Mouse (Mus musculus) urinary bladder, adult 18-20 months (tissue): ENCODE data around the gene Dctn2.
A peak's percentile ranks its signal among the peaks of the same experiment; 100 is the strongest.

Source experiments
- DNase-seq, 2 experiments: peaks; one replicate each; pipeline ENCODE4 v3.0.0; 2022; ENCODE audit warnings: low spot score in 2 of 2, mixed read lengths in 2 of 2

Dctn2 gene

GRCm38 (mm10) chr10:127266112-127267091, at the start of gene Dctn2:
Dctn2 (plus strand) TSS chr10:127266368.
- peak; percentile 82 to 94 for DNase-seq

- DNase-seq = no peak
Measured at GRCm38 (mm10) chr10:127216456-127216855, 49.7 kb upstream of the Dctn2 start.

DNA sequence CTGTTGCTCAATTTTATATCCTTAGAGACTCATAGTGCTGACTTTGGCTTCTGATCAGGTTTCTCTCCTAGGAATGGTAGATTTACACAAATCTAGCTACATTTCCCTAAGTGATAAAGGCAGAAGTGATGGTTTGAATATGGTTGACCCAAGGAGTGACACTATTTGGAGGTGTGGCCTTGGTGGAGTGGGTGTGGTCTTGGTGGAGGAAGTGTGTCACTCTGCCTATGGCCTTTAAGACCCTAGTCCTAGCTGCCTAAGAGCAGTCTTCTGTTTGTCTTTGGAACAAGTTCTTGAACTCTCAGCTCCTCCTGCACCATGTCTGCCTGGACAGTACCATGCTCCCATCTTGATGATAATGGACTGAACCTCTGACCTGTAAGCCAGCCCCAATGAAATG, 49.0 kb upstream of the Dctn2 start:
- DNase-seq = no peak

DNA sequence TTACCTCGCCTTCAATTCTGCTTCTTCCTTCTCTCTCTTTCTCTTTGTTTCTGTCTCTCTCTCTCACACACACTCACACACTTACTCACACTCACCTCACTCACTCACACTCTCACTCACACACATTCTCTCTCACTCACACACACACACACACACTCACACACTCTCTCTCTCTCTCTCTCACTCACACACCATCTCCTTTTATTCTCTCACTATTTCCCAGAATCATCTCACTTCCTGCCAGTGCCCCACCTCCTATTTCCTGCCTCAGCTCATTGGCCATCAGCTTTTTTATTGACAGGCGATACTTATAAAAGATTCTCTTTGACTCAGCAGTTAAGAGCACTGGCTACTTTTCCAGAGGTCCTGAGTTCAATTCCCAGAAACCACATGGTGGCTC, 47.8 kb upstream of the Dctn2 start:
- no peak for DNase-seq

GRCm38 (mm10) chr10:127225213-127225612, 41.0 kb upstream of the Dctn2 start:
- no peak for DNase-seq

GRCm38 (mm10) chr10:127225732-127226131, 40.4 kb upstream of the Dctn2 start:
- DNase-seq = no peak

- DNase-seq = no peak
Measured at GRCm38 (mm10) chr10:127226318-127226895, 39.8 kb upstream of the Dctn2 start.

DNA sequence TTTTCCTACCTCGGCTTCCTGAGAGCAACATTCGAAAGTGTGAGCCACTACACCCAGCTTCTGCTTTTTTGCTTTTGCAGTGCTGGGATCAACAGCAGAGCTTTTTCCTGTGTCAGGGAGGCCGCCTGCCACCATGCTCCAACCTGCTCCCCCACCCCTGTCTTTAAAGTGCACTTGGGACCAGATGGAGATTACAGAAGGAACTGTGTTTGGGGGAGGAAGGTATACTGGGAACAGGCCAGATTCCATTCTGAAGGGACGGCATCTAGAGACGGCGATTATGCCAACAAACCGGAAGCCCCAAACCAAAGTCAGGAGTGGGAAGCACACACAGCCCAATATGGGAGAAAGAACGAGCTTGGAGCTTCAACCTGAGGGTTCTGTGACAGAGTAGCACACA, 39.0 kb upstream of the Dctn2 start:
- no peak for DNase-seq

GRCm38 (mm10) chr10:127228897-127229296, 37.3 kb upstream of the Dctn2 start:
- DNase-seq = peak in 1 of 2 experiments; percentile 10

DNA sequence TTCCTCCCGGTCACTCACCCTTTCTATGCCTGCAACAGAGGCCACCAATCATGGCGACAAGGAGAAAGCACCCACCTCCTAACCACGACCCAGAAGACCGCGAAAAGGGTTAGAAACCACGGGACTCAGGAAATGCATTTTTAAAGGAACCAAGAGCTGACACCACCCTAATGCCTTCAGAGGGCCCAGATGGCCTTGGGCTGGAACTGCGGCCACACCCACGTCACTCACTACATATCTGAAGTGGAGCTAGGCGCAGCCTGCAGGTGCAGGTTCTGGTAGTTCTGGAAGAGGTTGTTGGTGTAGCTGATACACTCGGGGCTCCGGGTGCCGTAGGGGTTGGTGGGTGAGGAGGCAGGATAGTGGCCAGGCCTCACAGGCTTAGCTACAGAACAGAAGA, 35.5 kb upstream of the Dctn2 start:
- no peak for DNase-seq

DNA sequence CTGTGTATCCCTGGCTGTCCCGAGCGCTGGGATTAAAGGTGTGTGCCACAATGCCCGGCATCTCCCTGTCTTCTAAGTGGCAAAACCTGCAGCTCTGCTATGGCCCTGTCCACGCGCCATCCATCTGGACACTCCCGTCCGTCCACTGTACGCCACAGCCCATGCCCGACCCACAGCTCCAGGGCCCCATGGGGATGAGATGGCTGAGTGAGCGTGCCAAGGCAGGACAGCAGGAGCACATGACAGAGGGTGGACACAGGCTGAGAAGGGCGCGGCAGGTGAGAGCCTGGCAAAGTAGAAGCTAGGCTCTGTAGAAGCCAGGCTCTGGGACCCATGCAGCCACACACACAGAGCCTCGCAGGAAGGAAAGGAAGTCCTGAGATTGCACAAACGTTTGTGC, 34.4 kb upstream of the Dctn2 start:
- DNase-seq = no peak

GRCm38 (mm10) chr10:127233141-127233540, 33.0 kb upstream of the Dctn2 start:
- no peak for DNase-seq

DNA sequence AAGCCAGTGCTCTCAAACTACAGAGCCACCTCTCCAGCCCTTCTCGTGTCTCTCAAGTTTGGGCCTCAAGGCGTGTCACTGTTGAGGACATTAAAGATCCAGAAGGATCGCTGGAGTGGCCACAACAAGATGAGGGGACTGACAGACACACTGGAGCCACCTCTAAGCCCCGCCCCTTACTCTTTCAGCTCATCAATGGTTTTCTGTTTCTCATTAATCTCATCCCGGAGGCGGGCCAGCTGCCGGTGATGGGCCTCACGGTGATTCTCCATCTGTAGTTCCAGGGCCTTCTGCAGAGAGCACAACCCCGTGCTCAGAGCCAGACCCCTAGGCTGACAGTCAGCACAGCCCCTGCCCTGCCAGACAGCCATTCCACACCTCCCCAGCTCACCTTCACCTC, 29.6 kb upstream of the Dctn2 start:
- no peak for DNase-seq

DNA sequence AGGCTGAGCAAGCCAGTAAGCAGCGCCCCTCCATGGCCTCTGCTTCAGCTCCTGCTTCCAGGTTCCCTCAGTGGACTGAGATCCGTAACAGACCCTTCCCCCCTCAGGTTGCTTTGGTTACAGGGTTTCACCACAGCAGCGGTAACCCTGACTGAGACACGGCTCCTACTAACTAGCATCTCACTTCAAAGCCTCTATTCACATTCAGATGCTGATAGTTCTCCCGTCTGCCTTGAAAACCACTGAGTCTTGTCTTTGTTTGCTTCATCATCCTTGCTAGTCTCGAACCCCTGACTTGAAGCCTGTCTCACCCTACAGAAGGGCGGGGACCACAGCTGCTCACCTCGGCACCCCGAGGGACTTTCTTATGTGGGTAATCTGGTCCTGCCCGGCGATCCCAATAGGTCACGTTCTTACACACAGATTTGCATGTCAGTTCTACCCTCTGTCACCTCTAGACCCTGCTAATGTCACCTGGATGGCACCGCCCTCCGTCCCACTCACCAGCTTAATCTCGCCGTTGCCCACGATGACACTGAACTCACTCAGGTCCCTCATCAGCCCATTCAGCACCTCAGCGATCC, 27.8 kb upstream of the Dctn2 start:
- no peak for DNase-seq

DNA sequence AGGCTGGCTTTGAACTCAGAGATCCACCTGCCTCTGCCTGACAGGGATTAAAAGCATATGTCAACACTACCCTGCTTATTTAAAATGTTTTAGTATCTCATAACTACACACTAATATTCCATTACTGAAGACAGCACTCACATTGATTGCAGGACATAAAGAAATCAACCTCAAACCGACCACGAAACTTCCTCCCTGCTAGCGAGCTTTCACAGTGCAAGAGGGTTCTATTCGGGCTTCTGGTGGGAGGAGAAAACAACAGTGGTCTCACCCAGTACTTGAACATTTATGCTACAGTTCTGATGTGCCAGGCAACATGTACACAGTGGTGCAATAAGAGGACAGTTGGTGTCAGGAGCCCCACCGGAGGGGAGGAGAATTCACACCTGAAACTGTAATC, 15.4 kb upstream of the Dctn2 start:
- DNase-seq = no peak

- no peak for DNase-seq
Measured at GRCm38 (mm10) chr10:127255625-127256345, 10.4 kb upstream of the Dctn2 start.

DNA sequence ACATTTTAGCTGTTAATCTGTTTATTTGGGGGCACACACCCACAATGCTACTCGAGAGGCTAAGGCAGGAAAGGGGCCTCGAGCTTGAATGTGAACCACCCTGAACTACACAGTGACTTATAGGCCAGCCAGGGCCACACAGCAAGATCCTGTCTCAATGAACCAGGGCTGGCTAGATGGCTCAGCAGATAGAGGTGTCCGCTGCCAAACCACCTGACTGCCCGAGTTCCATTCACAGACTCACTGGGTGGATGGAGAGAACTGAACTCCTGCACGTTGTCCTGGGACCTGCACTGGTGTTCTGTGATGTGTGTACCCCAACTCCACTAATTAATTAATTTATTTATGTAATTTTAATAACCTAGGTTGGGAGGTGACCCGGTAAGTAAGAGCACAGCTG, 8.4 kb upstream of the Dctn2 start:
- no peak for DNase-seq

DNA sequence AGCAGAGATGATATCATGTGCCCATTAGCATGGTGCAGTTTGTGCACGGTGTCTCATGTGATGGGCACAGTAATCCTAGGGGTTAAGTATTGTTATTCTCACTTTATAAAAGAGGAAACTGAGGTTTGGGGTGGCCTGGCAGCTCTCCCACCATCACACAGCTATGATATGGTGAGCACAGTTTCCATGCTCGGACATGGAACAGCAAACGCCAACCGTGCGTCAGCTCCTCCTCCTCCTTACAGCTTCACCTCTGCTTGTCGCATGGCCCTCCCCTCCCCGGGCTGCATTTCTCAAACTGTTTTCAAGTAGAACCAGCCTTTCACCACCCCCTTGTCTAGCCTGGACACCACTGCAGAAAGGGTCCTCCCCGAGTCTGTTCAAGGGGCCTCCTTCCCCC, 7.7 kb upstream of the Dctn2 start:
- no peak for DNase-seq

DNA sequence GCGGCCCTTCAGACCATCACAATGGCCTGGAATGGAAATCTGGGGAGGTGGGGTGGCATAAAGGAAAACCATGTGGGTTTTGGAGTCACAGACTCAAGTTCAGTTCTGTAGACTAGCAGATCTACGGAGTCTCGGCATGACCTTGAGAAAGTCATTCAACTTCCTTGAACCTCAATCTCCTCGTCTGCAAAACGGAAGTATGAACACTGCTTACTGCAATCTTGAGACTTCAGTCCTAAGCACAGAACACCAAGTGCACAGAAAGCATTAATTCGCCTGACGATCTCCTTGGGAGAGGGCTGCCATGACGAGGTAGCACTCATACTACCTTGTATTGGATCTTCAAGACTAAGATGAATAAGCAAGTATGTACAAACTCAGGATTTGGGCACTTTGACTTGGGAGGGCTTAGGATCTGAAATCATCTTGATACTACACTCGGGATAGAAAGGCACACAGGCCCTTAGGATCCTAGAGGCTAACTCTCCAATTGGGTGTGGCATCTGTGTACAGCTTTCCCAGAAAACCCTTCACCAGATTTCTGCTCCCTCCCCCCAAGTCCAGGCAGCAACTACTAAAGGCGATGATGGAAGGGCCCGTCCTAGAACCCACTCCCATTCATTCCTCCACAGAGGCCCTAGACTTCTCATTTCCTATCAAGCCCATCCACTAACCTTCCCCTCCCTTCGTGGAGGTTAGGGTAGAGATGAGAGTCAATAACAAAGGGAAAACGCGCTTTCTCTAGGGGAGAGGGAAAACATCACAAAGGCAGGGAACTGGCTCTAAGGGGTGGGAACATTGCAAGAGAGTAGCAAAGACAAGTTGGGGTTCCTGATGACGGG, 4.2 kb upstream of the Dctn2 start:
- no peak for DNase-seq

DNA sequence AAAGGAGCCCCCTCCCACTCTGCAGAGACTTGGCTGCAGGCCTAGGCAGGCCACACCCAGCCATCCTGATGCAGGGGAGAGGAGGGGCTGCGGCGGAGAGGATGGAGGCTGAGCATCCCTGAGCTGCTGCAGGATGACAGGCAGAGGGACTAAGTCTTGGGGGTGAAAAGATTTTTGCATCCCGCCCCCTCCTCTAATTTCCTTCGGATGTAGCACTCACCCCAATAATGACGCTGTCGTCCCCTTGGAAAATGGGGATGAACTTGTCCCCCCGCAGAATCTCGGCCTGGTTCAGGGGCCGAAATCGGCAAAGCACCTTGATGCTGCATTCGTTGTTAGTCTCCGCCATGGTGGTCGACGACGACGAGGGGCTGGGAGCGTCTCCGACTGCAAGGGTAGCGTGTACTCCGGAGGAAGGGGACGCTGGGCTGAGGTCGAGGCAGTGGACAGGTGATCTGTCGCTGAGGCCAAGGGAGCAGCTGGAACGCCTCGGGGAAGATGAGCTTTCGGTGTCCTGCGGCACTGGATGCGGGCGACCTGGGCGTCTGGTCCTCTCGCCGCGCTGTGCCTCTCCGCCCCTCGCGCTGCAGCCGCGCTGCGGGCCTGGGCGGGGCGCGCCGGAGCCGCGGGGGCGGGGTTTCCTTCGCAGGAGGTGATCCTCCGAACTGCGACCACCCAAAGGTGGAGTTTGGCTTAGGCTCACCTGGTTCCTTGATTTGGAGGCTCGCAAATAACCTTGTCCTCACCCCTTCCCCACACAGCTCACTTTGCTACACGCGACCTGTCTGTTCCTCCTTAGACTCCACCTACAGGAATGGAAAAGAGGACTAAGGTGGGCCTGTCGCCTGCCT, 3.4 kb upstream of the Dctn2 start, which contains the start of gene Kif5a:
Gene Kif5a (minus strand): TSS at position 801 of the 851 bp plus-strand sequence.
- DNase-seq = peak in 1 of 2 experiments; percentile 35
